Mouse (Mus musculus) neural tube, embryonic 15.5 days (tissue): ENCODE measurements around the gene C2cd2. TPM values are rescaled to one million over a fixed set of nuclear protein-coding genes. Genes with fewer than 3 reads are reported as not detected.
"Not testable (repeated sequence)": the region's sequence is repeated elsewhere in the genome, so short reads cannot be mapped to it uniquely, and the experiment has no call there.

Experiments
- ATAC-seq: fragments of 200-750 bp; cut with Nextera tagmentation; 2 replicates; pipeline ENCODE4 v1.8.0; 2017; ENCODE audit warnings: mild to moderate bottlenecking, moderate TSS enrichment, moderate library complexity; ENCODE audit not compliant: low FRiP score
- H3K27ac ChIP-seq: fragments of 300-500 bp; sonication (generic); replicated peaks from 2 replicates; pipeline ENCODE4 v1.5.1; 2015; ENCODE audit warnings: mild to moderate bottlenecking, inconsistent platforms
- H3K27me3 ChIP-seq: fragments of 300-500 bp; sonication (generic); replicated peaks from 2 replicates; pipeline ENCODE4 v1.6.1; 2015; ENCODE audit warnings: inconsistent platforms
- H3K36me3 ChIP-seq: fragments of 300-500 bp; sonication (generic); 2 replicates; pipeline ENCODE4 v1.6.1; 2015; ENCODE audit warnings: inconsistent platforms
- H3K4me1 ChIP-seq: fragments of 300-500 bp; sonication (generic); 2 replicates; pipeline ENCODE4 v1.6.1; 2015; ENCODE audit warnings: inconsistent platforms
- H3K4me2 ChIP-seq: fragments of 300-500 bp; sonication (generic); 2 replicates; pipeline ENCODE4 v1.6.1; 2015; ENCODE audit warnings: inconsistent platforms, mild to moderate bottlenecking, moderate library complexity
- H3K4me3 ChIP-seq: fragments of 300-500 bp; sonication (generic); replicated peaks from 2 replicates; pipeline ENCODE4 v1.5.1; 2015; ENCODE audit warnings: mild to moderate bottlenecking, inconsistent platforms
- H3K9ac ChIP-seq: fragments of 300-500 bp; sonication (generic); replicated peaks from 2 replicates; pipeline ENCODE4 v1.6.1; 2015; ENCODE audit warnings: mild to moderate bottlenecking, inconsistent platforms
- H3K9me3 ChIP-seq: fragments of 300-500 bp; sonication (generic); replicated peaks from 2 replicates; pipeline ENCODE4 v1.6.1; 2016; ENCODE audit warnings: inconsistent platforms
- WGBS: fragments of 180-500 bp; shearing (Covaris S2); methylation state at CpG from one replicate; pipeline ENCODE4 v1.1.7; 2015; ENCODE audit warnings: mixed read lengths; 5-methylcytosine and 5-hydroxymethylcytosine counted together
- polyA plus RNA-seq: library from polyadenylated mRNA; unstranded; fragments of >200 nt; fragmentation: Nextera tagmentation; extraction: Ambion mirVana; gene quantifications from 2 replicates; pipeline ENCODE4 v1.2.1, GENCODE M21; 2015

C2cd2 gene
- polyA plus RNA-seq, 1 experiment from 2014 or later, result 20.6 TPM

DNA sequence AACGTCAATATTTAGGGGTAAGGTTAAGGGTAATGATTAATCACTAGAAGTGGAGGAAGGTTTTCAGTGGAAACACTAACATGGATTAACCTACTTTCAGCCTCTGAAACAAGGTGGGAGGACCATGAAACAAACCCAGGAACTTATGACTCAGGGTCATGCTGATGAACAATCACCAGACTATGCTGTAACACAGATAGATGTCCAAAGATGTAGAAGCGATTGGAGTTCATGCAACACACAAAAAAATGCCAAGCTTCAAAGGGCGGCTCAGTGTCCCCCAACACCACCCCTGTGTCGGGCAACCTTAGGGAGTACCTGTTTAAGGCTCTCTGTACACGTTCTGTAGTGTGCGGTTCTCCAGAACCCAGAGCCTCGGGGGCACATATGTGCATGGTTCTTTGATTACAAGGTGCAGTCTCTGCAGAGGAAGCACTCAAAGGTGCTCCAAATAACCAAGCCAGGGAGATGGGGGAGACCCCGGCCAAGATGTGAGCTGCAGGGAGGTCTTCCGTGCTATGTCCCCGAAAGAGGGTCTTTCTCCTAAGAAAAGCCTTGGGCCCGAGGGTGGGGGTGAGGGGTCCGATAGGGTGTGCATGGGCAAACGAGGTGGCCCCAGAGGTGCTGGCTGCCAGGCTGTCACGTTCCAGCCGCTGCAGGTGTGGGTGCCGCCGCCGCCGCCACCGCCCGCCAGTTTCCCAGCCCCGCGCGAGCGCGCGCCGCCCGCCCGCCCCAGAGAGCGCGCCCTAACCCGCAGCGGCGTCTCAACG lies 832 bp downstream of the C2cd2 start:
- Histone ChIP-seq H3K9ac (peak overlapping the region; percentile 94), H3K4me1 (peaks cover 20% of the 10 kb centered on the region), H3K36me3 (peaks cover 2% of the 10 kb centered on the region; the same call in 1 of the 2 replicates), H3K9me3 (no peaks in the 10 kb centered on the region), H3K4me3 (peak overlapping the region; percentile 76), H3K27ac (peak overlapping the region; percentile 99), H3K27me3 (no peaks in the 10 kb centered on the region), H3K4me2 (peak overlapping the region; percentile 89)
- WGBS, result 8% methylated on average over 31 of the region's 36 CpGs
- peak; percentile 11; the same call in 1 of the 2 replicates for ATAC-seq

DNA sequence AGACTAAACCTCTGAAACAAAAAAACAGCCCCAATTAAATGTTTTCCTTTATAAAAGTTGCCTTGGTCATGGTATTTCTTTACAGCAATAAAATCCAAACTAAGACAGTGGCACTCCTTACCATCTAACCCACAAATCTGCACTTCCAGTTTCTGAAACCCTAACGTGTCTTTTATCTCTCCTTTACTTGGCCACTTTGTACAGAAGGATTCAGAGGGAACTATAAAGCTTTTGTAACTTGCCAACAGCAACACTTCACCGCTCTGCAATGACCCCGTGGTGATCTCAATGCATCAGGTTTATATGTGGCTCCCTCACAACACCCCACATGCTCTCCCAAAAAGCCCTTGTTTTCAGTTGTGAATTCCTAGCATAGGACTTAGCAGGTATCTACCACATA lies 2.0 kb downstream of the C2cd2 start:
- H3K27me3 ChIP-seq, result no peaks in the 10 kb centered on the region
- WGBS, result 83% methylated on average over 3 of the region's 3 CpGs
- no peaks in the 10 kb centered on the region for H3K9me3 ChIP-seq
- 0 out of 2 replicates have a peak overlapping the region, but pooled peaks have one; percentile 89 for H3K4me2 ChIP-seq
- peaks cover 20% of the 10 kb centered on the region for H3K4me1 ChIP-seq
- H3K9ac ChIP-seq, result no peak overlapping the region
- no peak overlapping the region for H3K4me3 ChIP-seq
- H3K36me3 ChIP-seq, result peaks cover 14% of the 10 kb centered on the region
- no peak overlapping the region for H3K27ac ChIP-seq
- ATAC-seq, result no peak

DNA sequence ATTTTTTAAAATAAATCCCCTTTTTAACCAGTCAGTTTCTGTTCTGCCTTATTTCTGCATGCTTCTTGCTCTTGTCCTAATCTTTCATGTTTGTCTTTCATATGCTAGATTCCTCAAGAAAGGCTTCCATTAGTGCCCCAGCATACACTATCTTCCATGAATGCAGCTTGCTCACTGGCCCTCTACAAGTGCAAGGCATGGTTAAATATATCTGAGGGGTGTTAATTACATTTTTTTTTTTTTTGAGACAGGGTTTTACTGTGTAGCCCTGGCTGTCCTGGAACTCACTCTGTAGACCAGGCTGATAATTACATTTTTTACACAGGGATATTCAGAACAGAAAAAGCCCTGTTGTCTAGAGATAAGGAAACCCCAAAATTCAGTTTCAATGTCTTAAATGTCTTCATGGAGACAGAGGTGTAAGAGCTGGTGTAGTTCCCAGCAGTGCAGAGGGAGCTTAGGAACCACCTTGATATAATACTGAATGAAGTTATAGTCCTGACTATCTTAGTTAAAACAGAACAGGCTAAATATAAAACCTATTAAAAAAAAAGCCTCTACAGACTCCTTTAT lies 3.9 kb downstream of the C2cd2 start:
- peaks cover 28% of the 10 kb centered on the region for H3K36me3 ChIP-seq
- no peak overlapping the region for H3K27ac ChIP-seq
- H3K4me3 ChIP-seq, result no peak overlapping the region
- H3K9ac ChIP-seq, result no peak overlapping the region
- no peak for ATAC-seq
- H3K27me3 ChIP-seq, result no peaks in the 10 kb centered on the region
- no peak overlapping the region for H3K4me2 ChIP-seq
- no peaks in the 10 kb centered on the region for H3K9me3 ChIP-seq
- H3K4me1 ChIP-seq, result peaks cover 20% of the 10 kb centered on the region

DNA sequence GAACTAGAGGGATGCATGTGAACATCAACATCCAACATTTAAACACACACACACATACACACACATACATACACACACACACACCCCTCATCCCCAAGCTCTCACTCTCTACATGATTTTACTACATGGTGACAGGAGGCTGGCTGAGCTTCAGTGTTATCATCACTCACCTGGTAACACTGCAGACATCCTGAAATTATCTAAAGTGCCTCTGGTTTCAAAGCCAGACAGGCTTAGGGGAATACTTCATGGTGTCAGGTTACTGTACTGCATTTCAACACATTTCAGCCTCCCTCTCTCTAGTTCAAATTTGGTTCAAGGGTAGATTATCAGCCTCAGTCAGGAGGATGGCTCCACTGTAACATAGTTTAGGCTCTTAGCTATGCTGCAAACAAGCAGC lies 4.8 kb downstream of the C2cd2 start:
- no peaks in the 10 kb centered on the region for H3K27me3 ChIP-seq
- no peak overlapping the region for H3K4me2 ChIP-seq
- ATAC-seq, result no peak
- H3K4me3 ChIP-seq, result no peak overlapping the region
- no peak overlapping the region for H3K9ac ChIP-seq
- no peak overlapping the region for H3K27ac ChIP-seq
- H3K9me3 ChIP-seq, result no peaks in the 10 kb centered on the region
- H3K4me1 ChIP-seq, result peaks cover 13% of the 10 kb centered on the region
- H3K36me3 ChIP-seq, result peaks cover 36% of the 10 kb centered on the region

DNA sequence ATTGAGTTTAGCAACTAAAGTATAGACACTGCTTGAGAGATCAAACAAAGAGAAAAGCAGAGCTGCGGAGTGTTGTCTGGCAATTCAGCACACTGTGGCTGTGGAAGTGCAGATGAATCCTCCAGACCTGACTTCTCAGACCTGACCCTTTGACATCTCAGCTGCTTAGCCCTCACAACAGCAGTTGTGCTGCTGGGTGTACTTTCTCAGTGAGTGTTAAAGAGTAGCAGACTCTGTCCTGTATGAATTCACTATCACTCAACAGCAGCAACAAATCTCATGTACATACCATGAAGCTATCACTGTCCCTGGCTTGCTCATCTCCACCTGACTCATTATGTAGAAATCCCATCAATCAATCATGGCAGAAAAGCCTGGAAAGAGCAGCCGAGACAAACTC lies 6.4 kb downstream of the C2cd2 start:
- WGBS, result 85% methylated on average over 2 of the region's 2 CpGs
- no peak overlapping the region for H3K27ac ChIP-seq
- no peak overlapping the region for H3K9ac ChIP-seq
- no peaks in the 10 kb centered on the region for H3K27me3 ChIP-seq
- peaks cover 7% of the 10 kb centered on the region for H3K4me1 ChIP-seq
- ATAC-seq, result no peak
- no peaks in the 10 kb centered on the region for H3K9me3 ChIP-seq
- H3K36me3 ChIP-seq, result peaks cover 52% of the 10 kb centered on the region
- H3K4me3 ChIP-seq, result no peak overlapping the region
- no peak overlapping the region for H3K4me2 ChIP-seq

DNA sequence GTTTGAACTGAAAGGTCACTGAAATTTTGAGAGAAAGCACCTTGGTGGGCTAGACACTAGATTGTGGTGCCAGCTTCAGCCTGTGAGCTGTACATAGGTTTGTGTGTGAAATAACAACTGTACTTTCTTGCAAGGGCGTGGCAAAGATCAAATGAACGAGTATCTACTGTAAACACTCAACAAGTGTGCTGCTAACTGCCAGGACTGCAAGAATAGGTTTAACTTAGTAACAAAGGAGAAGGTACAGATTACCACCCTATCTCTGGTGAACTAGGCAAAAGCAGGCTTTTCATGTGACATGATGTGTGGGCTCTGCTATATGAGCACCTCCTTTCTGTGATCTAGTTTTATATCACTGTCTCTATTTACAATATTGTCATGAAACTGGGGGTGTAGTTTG lies 9.1 kb downstream of the C2cd2 start:
- Histone ChIP-seq H3K4me1 (no peaks in the 10 kb centered on the region), H3K36me3 (peaks cover 72% of the 10 kb centered on the region), H3K4me2 (no peak overlapping the region), H3K27me3 (no peaks in the 10 kb centered on the region), H3K27ac (no peak overlapping the region), H3K4me3 (no peak overlapping the region), H3K9ac (no peak overlapping the region), H3K9me3 (no peaks in the 10 kb centered on the region)
- ATAC-seq, result no peak
- 89% methylated on average over 2 of the region's 2 CpGs for WGBS

DNA sequence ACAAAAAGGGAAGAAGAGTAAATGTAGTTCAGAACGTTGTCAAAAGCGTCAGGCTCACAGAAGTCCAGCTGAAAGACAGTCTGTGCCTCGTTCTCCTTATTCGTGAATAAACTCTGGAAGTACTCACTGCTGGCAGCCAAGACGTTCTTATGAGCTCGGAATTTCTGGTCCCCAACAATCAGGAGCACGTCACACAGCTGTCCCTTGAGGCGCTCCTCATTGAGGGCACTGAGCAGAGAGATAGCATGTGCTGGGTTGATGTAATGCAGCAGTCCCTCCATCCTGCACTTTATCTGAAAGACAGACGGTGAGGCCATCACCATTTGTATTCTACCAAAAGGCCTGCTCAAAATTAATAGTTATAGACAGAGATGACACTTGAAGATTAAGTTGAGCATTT lies 9.6 kb downstream of the C2cd2 start:
- Histone ChIP-seq H3K4me2 (no peak overlapping the region), H3K9me3 (no peaks in the 10 kb centered on the region), H3K4me3 (no peak overlapping the region), H3K4me1 (no peaks in the 10 kb centered on the region), H3K36me3 (peaks cover 74% of the 10 kb centered on the region), H3K9ac (no peak overlapping the region), H3K27ac (no peak overlapping the region), H3K27me3 (no peaks in the 10 kb centered on the region)
- WGBS, result 94% methylated on average over 9 of the region's 9 CpGs
- no peak for ATAC-seq

DNA sequence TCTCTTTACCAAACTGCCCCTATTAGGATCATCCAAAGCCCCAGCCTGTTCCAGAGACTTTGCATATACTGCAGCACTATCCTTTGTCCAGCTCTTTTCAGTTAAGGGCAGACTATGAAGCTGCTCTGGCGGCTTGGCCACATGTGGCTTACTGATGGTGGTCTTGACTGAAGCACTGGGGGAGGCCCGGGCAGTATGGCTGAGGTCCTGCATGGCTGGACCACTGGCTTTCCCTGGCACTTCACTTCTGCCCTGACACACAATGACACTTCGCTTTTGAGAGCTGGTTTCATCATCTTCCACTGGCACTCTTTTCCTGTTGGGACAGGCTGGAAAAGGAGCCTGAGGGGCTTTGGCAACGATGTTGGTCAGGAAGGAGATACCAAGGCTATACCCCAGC lies 10.0 kb downstream of the C2cd2 start:
- Histone ChIP-seq H3K27me3 (no peaks in the 10 kb centered on the region), H3K9ac (no peak overlapping the region), H3K27ac (no peak overlapping the region), H3K4me1 (no peaks in the 10 kb centered on the region), H3K4me2 (no peak overlapping the region), H3K9me3 (no peaks in the 10 kb centered on the region), H3K36me3 (peaks cover 74% of the 10 kb centered on the region), H3K4me3 (no peak overlapping the region)
- ATAC-seq, result no peak
- 96% methylated on average over 4 of the region's 4 CpGs for WGBS

DNA sequence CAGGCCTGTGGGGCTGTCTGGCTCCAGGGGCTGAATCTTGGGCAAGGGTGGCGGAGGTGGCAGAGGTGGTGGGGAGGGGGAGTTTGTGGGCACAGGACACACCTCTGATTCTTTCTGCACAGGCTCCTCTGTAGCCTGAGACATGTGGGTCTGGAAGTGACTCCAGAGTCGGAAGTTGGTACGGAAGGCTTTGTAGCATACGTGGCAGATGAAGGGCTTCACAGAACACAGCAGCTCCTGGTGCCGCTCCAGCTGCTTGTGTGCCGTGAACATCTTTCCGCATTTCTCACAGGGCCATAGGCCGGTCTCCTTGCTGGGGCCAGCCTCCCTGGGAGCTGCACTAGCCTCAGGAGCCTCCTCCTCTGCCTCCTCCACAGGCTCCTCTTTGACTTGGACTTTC lies 12.3 kb downstream of the C2cd2 start:
- no peaks in the 10 kb centered on the region for H3K27me3 ChIP-seq
- H3K36me3 ChIP-seq, result peaks cover 59% of the 10 kb centered on the region
- H3K4me1 ChIP-seq, result no peaks in the 10 kb centered on the region
- no peak overlapping the region for H3K27ac ChIP-seq
- no peak for ATAC-seq
- no peak overlapping the region for H3K4me2 ChIP-seq
- H3K9ac ChIP-seq, result no peak overlapping the region
- H3K4me3 ChIP-seq, result no peak overlapping the region
- H3K9me3 ChIP-seq, result no peaks in the 10 kb centered on the region
- 99% methylated on average over 8 of the region's 8 CpGs for WGBS

DNA sequence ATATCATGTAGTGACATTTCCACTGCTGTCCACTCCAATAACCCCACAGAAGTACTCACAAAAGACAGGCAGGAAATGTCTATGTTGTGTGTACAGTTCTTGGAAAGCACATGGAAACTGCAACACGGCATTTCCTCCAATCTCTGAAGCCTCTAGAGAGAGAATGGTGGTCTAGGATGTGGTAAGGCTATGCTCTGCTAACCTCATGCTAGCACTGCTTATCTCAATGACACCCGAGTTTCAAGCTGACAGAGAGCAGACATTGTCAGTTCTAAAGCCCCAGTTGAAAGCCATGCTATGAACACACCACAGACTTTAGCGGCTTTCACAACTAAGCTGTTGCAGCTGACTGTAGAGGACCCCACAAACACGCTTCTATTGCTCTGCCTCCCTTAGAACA lies 13.6 kb downstream of the C2cd2 start:
- Histone ChIP-seq H3K9me3 (no peaks in the 10 kb centered on the region), H3K9ac (no peak overlapping the region), H3K4me1 (no peaks in the 10 kb centered on the region), H3K4me3 (no peak overlapping the region), H3K27ac (no peak overlapping the region), H3K4me2 (no peak overlapping the region), H3K36me3 (peaks cover 48% of the 10 kb centered on the region), H3K27me3 (no peaks in the 10 kb centered on the region)
- no peak for ATAC-seq
- 86% methylated on average over 4 of the region's 4 CpGs for WGBS

DNA sequence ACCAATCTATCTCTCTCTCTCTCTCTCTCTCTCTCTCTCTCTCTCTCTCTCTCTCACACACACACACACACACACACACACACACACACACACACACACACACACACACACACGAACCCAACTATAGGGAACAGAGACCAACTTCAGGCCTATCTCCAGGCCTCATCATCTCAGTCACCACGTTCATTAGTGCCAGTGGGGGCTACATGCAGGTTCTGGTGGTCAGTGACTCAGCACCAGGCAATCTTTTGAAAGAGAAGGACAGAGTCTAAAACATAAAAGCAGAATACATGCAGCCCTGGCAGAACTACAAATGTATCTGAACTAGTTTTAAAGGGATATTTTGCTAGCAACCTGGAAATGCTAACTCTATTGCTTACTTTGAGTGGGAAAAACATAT lies 15.4 kb downstream of the C2cd2 start:
- not testable (repeated sequence) for ATAC-seq, H3K27me3 ChIP-seq, H3K4me1 ChIP-seq, H3K9ac ChIP-seq, H3K9me3 ChIP-seq, H3K4me3 ChIP-seq, H3K4me2 ChIP-seq, H3K27ac ChIP-seq
- peaks cover 36% of the 10 kb centered on the region for H3K36me3 ChIP-seq
- WGBS, result 72% methylated on average over 2 of the region's 2 CpGs

DNA sequence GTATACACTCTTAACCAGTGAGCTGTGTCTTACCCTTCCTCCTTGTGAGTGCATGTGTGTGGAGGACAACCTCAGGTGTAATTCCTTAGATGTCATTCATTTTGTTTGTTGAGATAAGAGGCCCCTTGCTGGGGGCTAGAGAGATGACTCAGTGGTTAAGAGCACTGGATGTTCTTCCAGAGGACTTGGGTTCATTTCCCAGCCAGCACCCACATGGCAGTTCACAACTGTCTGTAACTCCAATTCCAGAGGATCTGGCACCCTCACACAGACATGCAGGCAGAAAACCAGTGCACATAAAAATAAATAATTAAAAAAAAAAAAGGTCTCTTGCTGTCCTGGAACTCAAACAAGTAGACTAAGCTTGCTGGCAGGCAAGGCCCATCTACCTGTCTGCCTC lies 20.6 kb downstream of the C2cd2 start:
- Histone ChIP-seq H3K36me3 (peaks cover 14% of the 10 kb centered on the region; the same call in 1 of the 2 replicates), H3K9ac (no peak overlapping the region)
- no peak for ATAC-seq

More for the DNA sequence above, 20.6 kb downstream of the C2cd2 start:
- no peaks in the 10 kb centered on the region for H3K4me1 ChIP-seq
- H3K9me3 ChIP-seq, result no peaks in the 10 kb centered on the region
- no peak overlapping the region for H3K4me2 ChIP-seq
- H3K4me3 ChIP-seq, result no peak overlapping the region
- H3K27me3 ChIP-seq, result no peaks in the 10 kb centered on the region
- H3K27ac ChIP-seq, result no peak overlapping the region
